Comparison of ENCODE assay signal across 8 mouse cellular contexts in genomic region chr8:6043939-6044577, GRCm38 (mm10).
DNase-seq lines count a peak whose midpoint lies in the region; ATAC-seq lines count a peak whose summit lies in the region.

No protein-coding gene starts in this region.

- no peak overlapping the region for H3K9ac ChIP-seq in heart, embryonic 12.5 days
- no peak overlapping the region for H3K9ac ChIP-seq in heart, embryonic 16.5 days (ENCODE audit: low read length)

- H3K27ac ChIP-seq in heart, embryonic 12.5 days (ENCODE audit: poor library complexity, severe bottlenecking) = no peak overlapping the region
- no peak overlapping the region for H3K27ac ChIP-seq in heart, embryonic 16.5 days (ENCODE audit: low read length)

- H3K4me3 ChIP-seq in heart, embryonic 12.5 days = no peak overlapping the region
- H3K4me3 ChIP-seq in heart, embryonic 16.5 days (ENCODE audit: low read length) = no peak overlapping the region

- DNase-seq in heart, adult 11 months = peak; percentile 81
- DNase-seq in embryo, embryonic 11 days = peak; percentile 71
- peak; percentile 38 to 52 for DNase-seq in layer of hippocampus, adult 18-20 months (ENCODE audit: low spot score in 2 of 2)
- DNase-seq in lung, postnatal 25 days (ENCODE audit: low spot score) = peak; percentile 0
- peak; percentile 78 for DNase-seq in right cerebral cortex, postnatal 4 days

- 39% methylated on average over 5 of the region's 5 CpGs for WGBS in heart, embryonic 12.5 days
- WGBS in heart, embryonic 16.5 days = 19% methylated on average over 5 of the region's 5 CpGs

- no peaks in the 10 kb centered on the region for H3K36me3 ChIP-seq in heart, embryonic 12.5 days
- no peaks in the 10 kb centered on the region for H3K36me3 ChIP-seq in heart, embryonic 16.5 days (ENCODE audit: control insufficient read depth, insufficient read depth)

- no peak for ATAC-seq in heart, embryonic 12.5 days (ENCODE audit: insufficient number of reproducible peaks, low FRiP score)
- ATAC-seq in heart, embryonic 16.5 days (replicated peaks; ENCODE audit: extremely low read depth, insufficient read depth, low FRiP score) = 0 out of 2 replicates have a peak, but pooled peaks have one; percentile 45
- no peak for ATAC-seq in megakaryocyte progenitor cell, adult 5-6 weeks (replicated peaks; ENCODE audit: poor library complexity)

- H3K4me2 ChIP-seq in heart, embryonic 12.5 days = no peak overlapping the region
- H3K4me2 ChIP-seq in heart, embryonic 16.5 days (ENCODE audit: low read depth, low read length) = no peak overlapping the region

- no peaks in the 10 kb centered on the region for H3K4me1 ChIP-seq in heart, embryonic 12.5 days (replicated peaks)
- H3K4me1 ChIP-seq in heart, embryonic 16.5 days (ENCODE audit: control insufficient read depth, insufficient read depth, low read length) = no peaks in the 10 kb centered on the region

- no peaks in the 10 kb centered on the region for H3K27me3 ChIP-seq in heart, embryonic 12.5 days (replicated peaks)
- H3K27me3 ChIP-seq in heart, embryonic 16.5 days (ENCODE audit: control insufficient read depth, insufficient read depth, low read length) = no peaks in the 10 kb centered on the region

- no peaks in the 10 kb centered on the region for H3K9me3 ChIP-seq in heart, embryonic 12.5 days (replicated peaks)
- H3K9me3 ChIP-seq in heart, embryonic 16.5 days (replicated peaks; ENCODE audit: control insufficient read depth, low read length) = no peaks in the 10 kb centered on the region

Comparison
In these comparisons a context has a peak if more than half of its experiments do, and no peak if none do; other contexts are left out.
1. DNase-seq: peak in every context shown above with its lines; median percentile 81 in heart, adult 11 months; 78 in right cerebral cortex, postnatal 4 days; 71 in embryo, embryonic 11 days; 45 in layer of hippocampus, adult 18-20 months; 0 in lung, postnatal 25 days.